Mouse (Mus musculus) kidney, embryonic 14.5 days (tissue): ENCODE measurements at regions not wholly inside any gene's neighbourhood (a gene's known extent, or its start where the extent isn't known, plus 50 kb on each side); places are given as distances from the start of the nearest gene placed in this dataset.

Experiments used
- ATAC-seq: fragments of 200-750 bp; cut with Nextera tagmentation; 2 replicates; pipeline ENCODE4 v1.8.0; 2017; ENCODE audit warnings: moderate number of reproducible peaks, mild to moderate bottlenecking, moderate TSS enrichment, moderate library complexity; ENCODE audit not compliant: low FRiP score, low TSS enrichment
- H3K27ac ChIP-seq: fragments of 300-500 bp; sonication (generic); 2 replicates; pipeline ENCODE4 v1.5.1; 2014; ENCODE audit warnings: low read depth, mild to moderate bottlenecking, low read length, moderate library complexity, mixed read lengths
- H3K27me3 ChIP-seq: fragments of 300-500 bp; sonication (generic); 2 replicates; pipeline ENCODE4 v1.6.1; 2014; ENCODE audit warnings: mild to moderate bottlenecking, low read length; ENCODE audit not compliant: control insufficient read depth, insufficient read depth
- H3K36me3 ChIP-seq: fragments of 300-500 bp; sonication (generic); 2 replicates; pipeline ENCODE4 v1.6.1; 2014; ENCODE audit warnings: low read length, mixed read lengths; ENCODE audit not compliant: control insufficient read depth, insufficient read depth
- H3K4me1 ChIP-seq: fragments of 300-500 bp; sonication (generic); 2 replicates; pipeline ENCODE4 v1.6.1; 2014; ENCODE audit warnings: low read length, mixed read lengths; ENCODE audit not compliant: control insufficient read depth, insufficient read depth
- H3K4me2 ChIP-seq: fragments of 300-500 bp; sonication (generic); replicated peaks from 2 replicates; pipeline ENCODE4 v1.6.1; 2014; ENCODE audit warnings: low read depth, mild to moderate bottlenecking, low read length
- H3K4me3 ChIP-seq: fragments of 300-500 bp; sonication (generic); 2 replicates; pipeline ENCODE4 v1.5.1; 2014; ENCODE audit warnings: mild to moderate bottlenecking, low read length
- H3K9ac ChIP-seq: fragments of 300-500 bp; sonication (generic); 2 replicates; pipeline ENCODE4 v1.6.1; 2014; ENCODE audit warnings: low read depth, mild to moderate bottlenecking, low read length, moderate library complexity
- H3K9me3 ChIP-seq: fragments of 300-500 bp; sonication (generic); 2 replicates; pipeline ENCODE4 v1.6.1; 2016; ENCODE audit warnings: low read length; ENCODE audit not compliant: control insufficient read depth
- WGBS: fragments of 180-500 bp; shearing (Covaris S2); extraction: QIAGEN DNeasy Blood & Tissue Kit; methylation state at CpG from one replicate; pipeline ENCODE4 v1.1.7; 2014; 5-methylcytosine and 5-hydroxymethylcytosine counted together

DNA sequence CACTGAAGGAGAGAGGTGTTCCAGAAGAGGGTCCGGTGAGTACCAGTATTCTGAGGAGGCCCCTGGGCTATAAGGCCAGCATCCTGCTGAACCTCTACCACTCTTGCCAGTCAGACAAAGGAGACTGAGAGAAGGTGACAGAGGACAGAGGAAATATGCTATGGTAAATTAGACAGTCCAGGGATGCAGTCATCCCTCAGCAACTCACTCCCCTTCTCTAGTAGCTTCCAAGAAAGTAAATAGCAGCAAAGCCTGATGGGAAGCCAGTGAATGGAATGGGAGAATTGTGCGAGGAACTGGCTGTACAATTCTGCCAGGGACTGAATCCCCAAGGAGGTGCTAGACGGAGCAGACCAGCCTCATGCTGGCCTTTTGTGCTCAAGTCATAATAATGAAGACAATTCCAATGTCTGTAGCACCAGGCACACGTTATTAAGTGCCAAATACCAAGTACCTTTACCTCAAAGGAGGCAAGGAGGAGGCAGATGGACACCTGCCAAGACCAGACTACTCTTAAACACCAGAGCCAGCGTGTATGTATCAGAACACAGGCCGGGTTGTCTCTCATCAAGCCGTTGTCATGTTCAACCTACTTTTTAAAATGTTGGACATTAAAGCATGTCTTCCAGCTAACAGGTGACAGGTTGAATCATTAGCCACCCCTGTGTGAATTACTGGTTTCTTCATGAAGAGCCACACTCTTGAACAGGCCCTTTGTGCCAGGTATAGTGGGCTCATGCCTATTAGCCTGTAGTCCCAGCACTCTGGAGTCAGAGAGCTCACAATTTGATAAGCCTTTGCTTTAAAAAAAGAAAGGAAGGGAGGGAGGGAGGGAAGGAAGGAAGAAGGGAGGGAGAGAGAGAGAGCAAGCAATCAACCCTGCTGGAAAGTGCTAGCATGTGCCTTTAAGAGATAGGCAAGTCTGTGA, 74.4 kb upstream of the Frmd6 start:
- H3K4me3 ChIP-seq: no peak overlapping the region
- no peak overlapping the region for H3K9ac ChIP-seq
- no peaks in the 10 kb centered on the region for H3K36me3 ChIP-seq
- H3K4me2 ChIP-seq: no peak overlapping the region
- WGBS: 81% methylated on average over 7 of the region's 7 CpGs
- peaks cover 3% of the 10 kb centered on the region; the same call in 1 of the 2 replicates for H3K4me1 ChIP-seq
- H3K27ac ChIP-seq: no peak overlapping the region
- no peaks in the 10 kb centered on the region for H3K9me3 ChIP-seq
- H3K27me3 ChIP-seq: no peaks in the 10 kb centered on the region
- ATAC-seq: no peak

DNA sequence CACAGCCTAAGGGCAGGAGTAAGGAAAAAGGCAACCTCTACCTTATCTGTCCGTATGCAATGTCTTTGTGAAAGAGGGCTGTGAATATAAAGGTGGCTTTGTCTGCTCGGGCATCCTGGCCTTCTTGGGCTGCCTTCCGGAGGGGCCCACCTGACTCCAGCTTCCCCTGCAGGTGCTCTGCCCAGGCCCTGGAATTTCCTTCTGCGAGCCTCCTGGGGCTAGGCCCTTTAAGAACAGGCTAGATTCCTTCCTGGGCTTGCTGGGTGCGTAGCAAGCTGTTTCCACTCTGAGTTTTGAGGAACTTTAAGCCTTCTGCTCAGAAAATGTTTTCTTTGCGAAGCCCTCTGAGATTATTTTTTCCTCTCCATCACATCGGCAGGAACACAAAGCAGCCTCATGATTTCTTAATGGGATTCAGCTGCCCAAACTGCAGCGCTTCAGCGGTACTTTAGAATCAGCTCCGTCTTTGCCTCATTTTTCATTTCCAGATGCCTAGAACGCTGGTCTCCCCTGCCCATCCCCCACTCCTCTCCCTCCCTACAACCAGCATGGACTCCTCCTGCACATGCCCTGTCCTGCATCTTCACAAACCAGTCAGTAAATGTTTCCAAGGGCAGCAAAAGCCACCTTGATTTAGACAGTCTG, 72.9 kb upstream of the Frmd6 start:
- no peaks in the 10 kb centered on the region for H3K27me3 ChIP-seq
- no peaks in the 10 kb centered on the region for H3K36me3 ChIP-seq
- H3K4me1 ChIP-seq: peaks cover 3% of the 10 kb centered on the region; the same call in 1 of the 2 replicates
- peak overlapping the region; percentile 0; the same call in 1 of the 2 replicates for H3K27ac ChIP-seq
- H3K4me2 ChIP-seq: no peak overlapping the region
- no peak overlapping the region for H3K4me3 ChIP-seq
- WGBS: 37% methylated on average over 11 of the region's 11 CpGs
- H3K9ac ChIP-seq: no peak overlapping the region
- peak; percentile 55; the same call in 1 of the 2 replicates for ATAC-seq
- no peaks in the 10 kb centered on the region for H3K9me3 ChIP-seq

DNA sequence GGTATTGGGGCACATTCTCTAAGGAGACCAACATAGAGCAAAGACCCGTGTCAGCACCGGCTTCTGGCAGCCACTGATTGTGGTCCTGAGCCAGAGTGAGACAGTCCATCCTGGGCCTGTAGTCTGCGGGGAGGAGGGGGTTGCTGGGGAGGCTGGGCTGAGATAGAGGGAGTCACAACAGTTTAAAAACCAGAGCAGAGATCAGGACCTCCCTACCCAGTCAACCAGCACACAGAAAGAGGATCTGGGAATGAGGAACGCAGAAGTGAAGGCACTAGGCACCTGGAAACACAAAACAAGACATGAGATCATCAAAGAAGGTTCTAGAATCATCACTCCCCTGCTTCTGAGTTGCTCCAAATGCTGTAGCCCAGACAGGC, 72.4 kb upstream of the Frmd6 start:
- Histone ChIP-seq H3K36me3 (no peaks in the 10 kb centered on the region), H3K27me3 (no peaks in the 10 kb centered on the region), H3K27ac (peak overlapping the region; percentile 0; the same call in 1 of the 2 replicates), H3K9me3 (no peaks in the 10 kb centered on the region), H3K4me3 (no peak overlapping the region), H3K4me2 (no peak overlapping the region), H3K9ac (no peak overlapping the region), H3K4me1 (peaks cover 3% of the 10 kb centered on the region; the same call in 1 of the 2 replicates)
- 48% methylated on average over 4 of the region's 4 CpGs for WGBS
- peak; percentile 79; the same call in 1 of the 2 replicates for ATAC-seq

DNA sequence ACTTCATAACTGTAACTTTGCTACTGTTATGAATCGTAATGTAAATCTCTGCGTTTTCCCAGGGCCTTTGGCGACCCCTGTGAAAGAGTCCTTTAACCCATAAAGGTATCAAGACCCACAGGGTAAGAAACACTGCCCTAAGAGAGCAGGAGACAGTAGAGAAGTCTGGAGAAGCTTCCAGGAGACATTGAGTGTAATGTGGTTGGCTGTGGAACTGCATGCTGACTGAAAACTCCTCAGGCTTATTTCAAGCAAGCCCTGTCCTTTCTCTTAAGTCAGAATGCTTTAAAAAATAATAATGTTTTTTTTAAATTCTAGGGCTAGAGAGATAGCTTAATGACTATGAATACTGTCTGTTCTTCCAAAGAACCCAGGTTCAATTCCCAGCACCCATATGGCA, 71.9 kb upstream of the Frmd6 start:
- Histone ChIP-seq H3K4me1 (peaks cover 3% of the 10 kb centered on the region; the same call in 1 of the 2 replicates), H3K27me3 (no peaks in the 10 kb centered on the region), H3K9me3 (no peaks in the 10 kb centered on the region), H3K4me3 (no peak overlapping the region), H3K27ac (no peak overlapping the region), H3K4me2 (no peak overlapping the region), H3K9ac (no peak overlapping the region), H3K36me3 (no peaks in the 10 kb centered on the region)
- ATAC-seq: no peak
- 88% methylated on average over 3 of the region's 3 CpGs for WGBS

DNA sequence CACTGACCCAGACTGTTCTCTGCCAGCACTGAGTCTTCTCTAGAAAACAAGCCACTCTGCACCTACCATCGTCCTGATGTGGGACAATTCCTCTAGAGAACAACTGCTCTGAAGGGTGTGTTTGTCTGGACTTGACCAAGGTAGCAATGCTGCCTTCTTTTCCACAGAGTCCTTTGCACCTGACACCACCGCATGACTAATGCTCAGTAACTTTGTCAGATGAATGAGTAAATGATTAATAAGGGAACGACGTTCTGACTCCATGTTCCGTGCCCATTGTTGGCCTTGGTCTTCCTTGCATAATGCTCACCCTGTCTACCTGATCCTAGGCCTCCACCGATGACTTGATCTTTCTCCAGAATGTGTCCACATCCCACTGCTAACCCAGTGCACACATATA, 67.2 kb upstream of the Frmd6 start:
- Histone ChIP-seq H3K4me2 (no peak overlapping the region), H3K27me3 (no peaks in the 10 kb centered on the region), H3K27ac (no peak overlapping the region), H3K4me1 (no peaks in the 10 kb centered on the region), H3K4me3 (no peak overlapping the region), H3K9me3 (no peaks in the 10 kb centered on the region), H3K36me3 (no peaks in the 10 kb centered on the region), H3K9ac (no peak overlapping the region)
- 81% methylated on average over 6 of the region's 6 CpGs for WGBS
- ATAC-seq: no peak

DNA sequence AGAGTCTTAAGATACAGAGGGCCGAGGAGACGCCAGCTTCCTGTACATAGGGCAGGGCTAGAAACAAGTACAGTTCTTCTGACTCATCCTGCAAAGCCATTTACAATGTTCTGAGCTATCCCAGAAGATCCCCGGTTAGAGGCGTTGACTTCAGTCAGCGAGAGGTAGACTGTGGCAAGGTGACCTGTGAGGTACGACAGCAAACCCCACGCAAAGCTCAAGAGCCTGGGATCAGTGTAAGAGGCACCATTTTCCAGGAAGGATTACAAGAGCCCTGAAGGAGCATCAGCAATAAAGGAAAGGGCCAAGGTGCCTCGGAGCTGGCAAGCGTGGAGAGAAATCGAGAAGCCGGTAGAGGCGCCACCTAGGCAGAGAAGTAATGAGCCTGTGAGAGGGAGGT, 61.8 kb upstream of the Frmd6 start:
- no peaks in the 10 kb centered on the region for H3K27me3 ChIP-seq
- WGBS: 84% methylated on average over 12 of the region's 12 CpGs
- no peak for ATAC-seq
- no peaks in the 10 kb centered on the region for H3K4me1 ChIP-seq
- no peak overlapping the region for H3K9ac ChIP-seq
- H3K4me2 ChIP-seq: no peak overlapping the region
- H3K4me3 ChIP-seq: no peak overlapping the region
- no peaks in the 10 kb centered on the region for H3K36me3 ChIP-seq
- H3K27ac ChIP-seq: no peak overlapping the region
- no peaks in the 10 kb centered on the region for H3K9me3 ChIP-seq

DNA sequence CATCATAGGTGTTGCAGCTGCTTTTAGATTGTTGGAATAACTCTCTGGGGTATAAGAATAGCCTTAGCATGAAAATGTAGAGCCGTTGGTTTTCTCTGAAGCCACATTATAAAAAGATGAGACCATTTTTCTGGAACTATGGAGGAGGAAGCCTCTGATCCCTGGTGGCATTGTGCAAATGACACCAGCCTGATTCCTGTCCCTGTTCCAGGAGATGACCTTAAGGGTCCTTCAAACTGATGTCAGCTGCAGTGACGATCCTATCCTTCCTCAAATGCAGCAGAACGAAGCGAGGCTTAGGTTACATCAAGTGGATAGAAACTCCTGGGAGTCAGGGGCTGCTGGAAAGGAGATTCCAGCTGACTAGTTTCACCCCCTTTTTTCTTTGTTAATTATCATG, 59.0 kb upstream of the Frmd6 start:
- 65% methylated on average over 4 of the region's 4 CpGs for WGBS
- ATAC-seq: no peak
- H3K4me3 ChIP-seq: no peak overlapping the region

DNA sequence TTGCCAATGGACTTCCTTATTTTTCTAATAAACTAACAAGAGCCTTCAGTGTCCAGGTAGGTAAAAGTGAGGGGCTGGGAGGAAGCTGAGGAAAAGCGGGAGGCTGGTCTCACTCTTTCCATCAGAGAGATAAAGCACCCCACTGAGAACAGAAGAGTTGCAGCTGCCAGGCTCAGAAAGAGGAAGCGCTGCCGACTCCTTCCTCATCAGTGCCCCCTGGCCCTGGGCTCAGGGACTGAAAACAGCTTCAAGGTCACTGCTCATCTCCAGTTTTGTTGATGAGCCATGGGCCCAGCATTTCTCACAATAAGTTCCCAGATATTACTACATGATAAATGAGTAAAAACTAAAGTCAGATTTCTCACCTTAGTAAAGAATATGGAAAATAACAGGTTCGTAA, 57.4 kb upstream of the Frmd6 start:
- Histone ChIP-seq H3K9ac (no peak overlapping the region), H3K27me3 (no peaks in the 10 kb centered on the region), H3K27ac (no peak overlapping the region), H3K4me1 (no peaks in the 10 kb centered on the region), H3K36me3 (no peaks in the 10 kb centered on the region), H3K4me2 (no peak overlapping the region), H3K9me3 (no peaks in the 10 kb centered on the region), H3K4me3 (no peak overlapping the region)
- WGBS: 42% methylated on average over 4 of the region's 4 CpGs
- ATAC-seq: no peak

More for the DNA sequence above, 59.0 kb upstream of the Frmd6 start:
- Histone ChIP-seq H3K36me3 (no peaks in the 10 kb centered on the region), H3K9ac (no peak overlapping the region), H3K27ac (no peak overlapping the region), H3K27me3 (no peaks in the 10 kb centered on the region), H3K4me1 (no peaks in the 10 kb centered on the region), H3K4me2 (no peak overlapping the region), H3K9me3 (no peaks in the 10 kb centered on the region)

DNA sequence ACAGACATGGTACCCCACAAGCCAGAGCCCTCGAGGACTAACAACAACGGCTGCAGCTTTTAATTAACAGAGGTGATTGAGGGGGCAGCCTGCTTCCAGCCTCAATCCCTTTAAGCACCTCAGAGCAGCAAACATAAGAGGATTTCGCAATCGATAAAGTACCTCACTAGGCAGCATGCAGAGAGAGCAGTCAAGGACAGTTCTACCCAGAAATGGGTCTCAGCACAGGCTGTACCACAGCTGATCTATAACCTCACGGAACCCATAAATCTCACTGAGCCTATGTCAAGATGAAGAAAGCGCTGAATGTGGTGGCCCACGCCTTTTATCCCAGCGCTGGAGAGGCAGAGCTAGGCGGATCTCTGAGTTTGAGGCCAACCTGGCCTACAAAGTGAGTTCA, 56.6 kb upstream of the Frmd6 start:
- Histone ChIP-seq H3K27ac (no peak overlapping the region), H3K4me1 (no peaks in the 10 kb centered on the region), H3K9ac (no peak overlapping the region), H3K9me3 (no peaks in the 10 kb centered on the region), H3K27me3 (no peaks in the 10 kb centered on the region), H3K4me3 (no peak overlapping the region), H3K36me3 (no peaks in the 10 kb centered on the region), H3K4me2 (no peak overlapping the region)
- ATAC-seq: no peak
- WGBS: 79% methylated on average over 9 of the region's 9 CpGs
